Mouse (Mus musculus): ENCODE measurements around the gene Lzts3.

DNA sequence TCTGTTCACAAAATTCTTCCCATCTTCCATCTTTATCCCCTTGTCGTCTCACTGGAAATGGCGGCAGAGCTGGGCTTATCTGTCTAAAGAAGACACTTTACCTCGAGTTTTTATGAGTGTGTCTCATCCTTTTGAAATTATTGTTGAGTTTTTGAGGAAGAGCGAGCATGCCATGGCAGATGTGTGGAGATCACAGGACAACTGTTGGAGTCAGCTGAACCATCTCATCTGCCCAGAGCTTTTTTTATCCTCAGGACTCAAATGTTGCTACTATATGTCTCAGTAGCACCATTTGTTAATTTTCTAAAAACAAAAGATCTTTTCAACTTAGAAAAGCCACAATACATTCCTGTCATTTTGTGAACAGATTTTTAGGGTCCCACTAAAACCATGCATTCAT, 2.6 kb upstream of the Lzts3 start:
- TF ChIP-seq CTCF (IDR thresholded peaks at IDR 0.05; ENCODE audit: extremely low read depth, insufficient read length, insufficient replicate concordance, low read depth, low read length) (no peak), POLR2A (IDR thresholded peaks at IDR 0.05; ENCODE audit: low read depth, low read length) (no peak)

Data from small intestine, adult 2 months (tissue).